Comparison of ENCODE assay signal across 8 mouse cellular contexts in the genomic region with DNA sequence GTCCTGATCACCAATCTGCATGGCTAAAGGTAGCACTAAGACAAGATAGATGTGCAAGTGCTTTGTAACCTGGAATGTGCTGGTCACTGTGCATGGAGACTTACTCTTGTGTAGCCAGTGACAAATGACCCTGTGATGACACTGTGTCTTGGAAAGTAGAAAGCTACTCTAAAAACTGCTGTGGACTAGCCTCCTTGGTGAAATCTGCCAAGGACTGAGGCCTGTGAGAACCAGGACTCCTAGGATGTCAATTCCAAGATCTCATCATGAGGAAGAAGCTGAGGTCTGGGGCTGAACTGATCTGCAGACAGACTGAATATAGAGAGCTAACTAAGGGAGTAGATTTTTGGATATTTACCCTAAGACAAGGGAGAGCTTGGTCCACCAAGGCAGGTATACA. TPM values are rescaled to one million over a fixed set of nuclear protein-coding genes. Genes with fewer than 3 reads are reported as not detected.
DNase-seq lines count a peak whose midpoint lies in the region; ATAC-seq and TF ChIP-seq lines count a peak whose summit lies in the region.

No protein-coding gene starts in this region.

- 0 out of 2 replicates have a peak overlapping the region, but pooled peaks have one; percentile 28 for H3K4me2 ChIP-seq in lung, embryonic 16.5 days (ENCODE audit: low read depth, low read length)
- H3K4me2 ChIP-seq in hindbrain, embryonic 13.5 days: no peak overlapping the region; the same call in 1 of the 2 replicates
- H3K4me2 ChIP-seq in neural tube, embryonic 15.5 days: 0 out of 2 replicates have a peak overlapping the region, but pooled peaks have one; percentile 11

- peak overlapping the region; percentile 97 for H3K27ac ChIP-seq in heart, adult 2 months
- H3K27ac ChIP-seq in lung, embryonic 16.5 days (ENCODE audit: low read length): peak overlapping the region; percentile 98
- H3K27ac ChIP-seq in hindbrain, embryonic 13.5 days: peak overlapping the region; percentile 48; the same call in 1 of the 2 replicates
- peak overlapping the region; percentile 64; the same call in 1 of the 2 replicates for H3K27ac ChIP-seq in neural tube, embryonic 15.5 days (replicated peaks)

- H3K4me3 ChIP-seq in heart, adult 2 months: peak overlapping the region; percentile 29
- H3K4me3 ChIP-seq in lung, embryonic 16.5 days (ENCODE audit: low read length): no peak overlapping the region
- H3K4me3 ChIP-seq in hindbrain, embryonic 13.5 days: no peak overlapping the region
- no peak overlapping the region for H3K4me3 ChIP-seq in neural tube, embryonic 15.5 days (replicated peaks)

- peaks cover 68% of the 10 kb centered on the region for H3K36me3 ChIP-seq in heart, adult 2 months (ENCODE audit: control insufficient read depth, insufficient read depth, low read length)
- H3K36me3 ChIP-seq in lung, embryonic 16.5 days (ENCODE audit: control insufficient read depth, insufficient read depth, low read length): peaks cover 9% of the 10 kb centered on the region
- peaks cover 26% of the 10 kb centered on the region for H3K36me3 ChIP-seq in hindbrain, embryonic 13.5 days
- peaks cover 6% of the 10 kb centered on the region; the same call in 1 of the 2 replicates for H3K36me3 ChIP-seq in neural tube, embryonic 15.5 days

- intact Hi-C loops in heart, adult 2 months (cut with DNase I): loop anchor here (2.0 kb wide), 1 partner anchor 83 kb away; no protein-coding TSS in a partner anchor
- intact Hi-C loops in heart, postnatal 36 days (cut with DNase I): loop anchor here (1.0 to 2.0 kb wide), 2 partner anchors 8 to 81 kb away; no protein-coding TSS in a partner anchor

- TF ChIP-seq EP300 in heart, adult 2 months (IDR thresholded peaks at IDR 0.05; ENCODE audit: insufficient read depth, low read depth, low read length): no peak

- peak overlapping the region; percentile 60 for H3K9ac ChIP-seq in heart, adult 2 months (ENCODE audit: low read depth, low read length)
- no peak overlapping the region for H3K9ac ChIP-seq in lung, embryonic 16.5 days (ENCODE audit: low read length)
- H3K9ac ChIP-seq in hindbrain, embryonic 13.5 days: no peak overlapping the region
- H3K9ac ChIP-seq in neural tube, embryonic 15.5 days (replicated peaks): no peak overlapping the region

- no peak for TF ChIP-seq POLR2A in heart, adult 2 months (IDR thresholded peaks at IDR 0.05; ENCODE audit: insufficient read depth, low read depth, low read length)

- H3K27me3 ChIP-seq in heart, adult 2 months (ENCODE audit: control insufficient read depth, insufficient read depth, low read length): no peaks in the 10 kb centered on the region
- H3K27me3 ChIP-seq in lung, embryonic 16.5 days (ENCODE audit: control insufficient read depth, insufficient read depth, low read depth, low read length): no peaks in the 10 kb centered on the region
- no peaks in the 10 kb centered on the region for H3K27me3 ChIP-seq in hindbrain, embryonic 13.5 days
- no peaks in the 10 kb centered on the region for H3K27me3 ChIP-seq in neural tube, embryonic 15.5 days (replicated peaks)

- no peak for TF ChIP-seq CTCF in heart, adult 2 months (IDR thresholded peaks at IDR 0.05)

- peaks cover 58% of the 10 kb centered on the region for H3K4me1 ChIP-seq in heart, adult 2 months (ENCODE audit: control insufficient read depth, insufficient read depth, low read length)
- peaks cover 60% of the 10 kb centered on the region for H3K4me1 ChIP-seq in lung, embryonic 16.5 days (replicated peaks; ENCODE audit: control insufficient read depth, insufficient read depth, low read length)
- peaks cover 91% of the 10 kb centered on the region for H3K4me1 ChIP-seq in hindbrain, embryonic 13.5 days (replicated peaks)
- H3K4me1 ChIP-seq in neural tube, embryonic 15.5 days: peaks cover 85% of the 10 kb centered on the region

- H3K79me2 ChIP-seq in heart, adult 2 months (replicated peaks; ENCODE audit: control insufficient read depth, insufficient read depth, low read length): peaks cover 3% of the 10 kb centered on the region

- no peak for ATAC-seq in lung, embryonic 16.5 days (ENCODE audit: low read depth)
- ATAC-seq in hindbrain, embryonic 13.5 days (ENCODE audit: low FRiP score): no peak
- ATAC-seq in neural tube, embryonic 15.5 days (ENCODE audit: low FRiP score): no peak

- H3K9me3 ChIP-seq in lung, embryonic 16.5 days (ENCODE audit: control insufficient read depth, low read length): no peaks in the 10 kb centered on the region
- H3K9me3 ChIP-seq in hindbrain, embryonic 13.5 days: no peaks in the 10 kb centered on the region
- H3K9me3 ChIP-seq in neural tube, embryonic 15.5 days (replicated peaks): no peaks in the 10 kb centered on the region

- DNase-seq in heart, adult 2 months: no peak
- DNase-seq in heart, postnatal 36 days: no peak
- DNase-seq in lung, postnatal 4 days: no peak
- DNase-seq in gastrocnemius, postnatal 10 days: no peak
- DNase-seq in right cerebral cortex, adult 18-20 months: no peak

RNA-seq across cellular contexts. Expression of a gene that starts 10.0 kb away (rescaled TPM):
- total RNA-seq in heart, adult 2 months (2021): 100 to 1,000 TPM in 1 of 2 experiments, 10 to 100 TPM in 1; 51.9 to 102 TPM
- 48.1 and 51.2 TPM in 2 replicates for polyA plus RNA-seq in heart, adult 2 months (2012; rRNA removed)
- 10 to 100 TPM; 52.5 to 73.5 TPM for total RNA-seq in heart, postnatal 36 days (2021)
- 120 and 121 TPM in 2 replicates for polyA plus RNA-seq in lung, embryonic 16.5 days (2015; fragmentation: Nextera tagmentation; extraction: Ambion mirVana)
- 173 and 179 TPM in 2 replicates for polyA plus RNA-seq in hindbrain, embryonic 13.5 days (2015; fragmentation: Nextera tagmentation; extraction: Ambion mirVana)
- polyA plus RNA-seq in neural tube, embryonic 15.5 days (2015; fragmentation: Nextera tagmentation; extraction: Ambion mirVana): 119 and 125 TPM in 2 replicates
- total RNA-seq in gastrocnemius, postnatal 10 days (2021): 10 to 100 TPM; 19.6 to 21.4 TPM

RNA-seq across cellular contexts. Expression of a gene that starts 26.2 kb away (rescaled TPM):
- 1 to 10 TPM in 1 of 2 experiments, under 1 TPM in 1; 0.75 to 1.1 TPM for total RNA-seq in heart, adult 2 months (2021)
- 0.18 and 0.50 TPM in 2 replicates for polyA plus RNA-seq in heart, adult 2 months (2012; rRNA removed)
- total RNA-seq in heart, postnatal 36 days (2021): 1 to 10 TPM in 1 of 2 experiments, under 1 TPM in 1; 0.89 to 1.6 TPM
- 85.8 and 101 TPM in 2 replicates for polyA plus RNA-seq in lung, embryonic 16.5 days (2015; fragmentation: Nextera tagmentation; extraction: Ambion mirVana)
- 21.9 and 24.8 TPM in 2 replicates for polyA plus RNA-seq in hindbrain, embryonic 13.5 days (2015; fragmentation: Nextera tagmentation; extraction: Ambion mirVana)
- 11.1 and 26.9 TPM in 2 replicates for polyA plus RNA-seq in neural tube, embryonic 15.5 days (2015; fragmentation: Nextera tagmentation; extraction: Ambion mirVana)
- total RNA-seq in gastrocnemius, postnatal 10 days (2021): 10 to 100 TPM; 10.4 to 12.8 TPM

Comparison
In these comparisons a context has a peak if more than half of its experiments do, and no peak if none do; other contexts are left out.
1. H3K27ac ChIP-seq: peak in every context shown above with its lines; median percentile 98 in lung, embryonic 16.5 days; 97 in heart, adult 2 months; 64 in neural tube, embryonic 15.5 days; 48 in hindbrain, embryonic 13.5 days.